Mouse (Mus musculus) hindbrain, embryonic 10.5 days (tissue): ENCODE measurements around the gene Nckap5. TPM values are rescaled to one million over a fixed set of nuclear protein-coding genes. Genes with fewer than 3 reads are reported as not detected.

Experiments used
- DNase-seq: peaks from one replicate; pipeline ENCODE4 v3.0.0-alpha.2; 2017; ENCODE audit warnings: low spot score
- H3K27ac ChIP-seq: fragments of 300-500 bp; sonication (generic); 2 replicates; pipeline ENCODE4 v1.5.1; 2016; ENCODE audit warnings: mild to moderate bottlenecking, moderate library complexity
- H3K27me3 ChIP-seq: fragments of 300-500 bp; sonication (generic); 2 replicates; pipeline ENCODE4 v1.6.1; 2016; ENCODE audit warnings: mild to moderate bottlenecking; ENCODE audit not compliant: poor library complexity, insufficient read depth, severe bottlenecking
- H3K36me3 ChIP-seq: fragments of 300-500 bp; sonication (generic); 2 replicates; pipeline ENCODE4 v1.6.1; 2016; ENCODE audit warnings: mild to moderate bottlenecking, moderate library complexity
- H3K4me1 ChIP-seq: fragments of 300-500 bp; sonication (generic); replicated peaks from 2 replicates; pipeline ENCODE4 v1.6.1; 2016; ENCODE audit warnings: mild to moderate bottlenecking
- H3K4me3 ChIP-seq: fragments of 300-500 bp; sonication (generic); 2 replicates; pipeline ENCODE4 v1.5.1; 2016; ENCODE audit warnings: mild to moderate bottlenecking, moderate library complexity
- H3K9me3 ChIP-seq: fragments of 300-500 bp; sonication (generic); 2 replicates; pipeline ENCODE4 v1.6.1; 2016; ENCODE audit warnings: mild to moderate bottlenecking, moderate library complexity
- WGBS: fragments of 180-500 bp; shearing (Covaris S2); methylation state at CpG from one replicate; pipeline ENCODE4 v1.1.7; 2016; 5-methylcytosine and 5-hydroxymethylcytosine counted together
- polyA plus RNA-seq: library from polyadenylated mRNA; unstranded; fragments of >200 nt; fragmentation: Nextera tagmentation; extraction: Ambion mirVana; gene quantifications from 2 replicates; pipeline ENCODE4 v1.2.1, GENCODE M21; 2016

Nckap5 gene
- polyA plus RNA-seq, 1 experiment from 2014 or later = 20.8 TPM

GRCm38 (mm10) chr1:126454504-126455173, 376.0 kb downstream of the Nckap5 start:
- no peak for DNase-seq
- no peak overlapping the region for H3K27ac ChIP-seq
- 59% methylated on average over 9 of the region's 9 CpGs for WGBS

DNA sequence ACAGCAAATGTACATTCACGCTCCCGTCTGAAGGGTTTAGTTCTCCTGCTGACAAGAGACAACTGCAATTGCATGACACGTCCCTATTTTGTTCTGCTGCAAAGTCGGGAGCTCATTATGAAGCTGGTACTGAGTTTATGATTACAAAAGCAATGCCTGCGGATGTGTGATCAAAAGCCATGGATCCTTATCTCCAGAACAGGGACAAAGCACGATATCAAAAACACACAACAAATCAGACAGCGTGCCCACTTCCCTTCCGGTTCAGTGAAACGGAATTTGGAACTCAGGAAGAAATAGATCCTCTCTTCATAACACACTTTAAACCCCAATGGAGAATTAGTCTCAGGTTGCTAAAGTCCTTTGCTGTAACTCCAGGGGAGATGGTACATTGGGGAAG, 379.1 kb downstream of the Nckap5 start:
- Histone ChIP-seq H3K36me3 (no peaks in the 10 kb centered on the region), H3K27me3 (no peaks in the 10 kb centered on the region), H3K4me3 (no peak overlapping the region), H3K27ac (no peak overlapping the region), H3K9me3 (no peaks in the 10 kb centered on the region), H3K4me1 (0 out of 2 replicates have a peak, but pooled peaks cover 3% of the 10 kb centered on the region)
- 87% methylated on average over 9 of the region's 9 CpGs for WGBS
- DNase-seq = no peak

More at GRCm38 (mm10) chr1:126454504-126455173, 376.0 kb downstream of the Nckap5 start:
- Histone ChIP-seq H3K9me3 (no peaks in the 10 kb centered on the region), H3K27me3 (no peaks in the 10 kb centered on the region), H3K4me1 (peaks cover 12% of the 10 kb centered on the region), H3K4me3 (no peak overlapping the region), H3K36me3 (no peaks in the 10 kb centered on the region)

GRCm38 (mm10) chr1:126449424-126449823, 381.2 kb downstream of the Nckap5 start:
- H3K27ac ChIP-seq = no peak overlapping the region
- no peaks in the 10 kb centered on the region for H3K36me3 ChIP-seq
- H3K9me3 ChIP-seq = no peaks in the 10 kb centered on the region
- no peak for DNase-seq
- WGBS = 57% methylated on average over 2 of the region's 2 CpGs
- H3K4me1 ChIP-seq = no peaks in the 10 kb centered on the region
- no peaks in the 10 kb centered on the region for H3K27me3 ChIP-seq
- no peak overlapping the region for H3K4me3 ChIP-seq

DNA sequence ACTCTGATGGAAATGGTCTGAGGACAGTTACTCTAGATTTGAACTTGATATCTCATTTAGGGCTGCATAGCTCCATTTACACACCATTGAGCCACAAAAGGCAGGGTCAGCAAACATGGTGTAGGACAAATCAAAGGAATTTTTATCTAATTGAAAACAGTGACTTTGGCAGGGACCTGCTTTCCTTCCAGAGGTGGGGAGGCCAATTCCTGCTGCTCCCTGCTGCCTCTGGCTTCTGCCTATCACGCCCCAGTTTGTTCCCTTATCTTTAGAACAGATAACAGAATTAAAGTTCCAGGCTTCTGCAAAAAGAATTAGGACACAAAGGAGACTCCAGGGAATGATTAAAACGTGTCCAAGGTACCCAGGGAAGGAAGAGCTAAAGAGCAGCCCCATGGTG, 386.7 kb downstream of the Nckap5 start:
- no peaks in the 10 kb centered on the region for H3K9me3 ChIP-seq
- WGBS = 55% methylated on average over 2 of the region's 2 CpGs
- no peaks in the 10 kb centered on the region for H3K4me1 ChIP-seq
- DNase-seq = no peak
- H3K4me3 ChIP-seq = no peak overlapping the region
- H3K36me3 ChIP-seq = 0 out of 2 replicates have a peak, but pooled peaks cover 3% of the 10 kb centered on the region
- no peak overlapping the region for H3K27ac ChIP-seq
- H3K27me3 ChIP-seq = no peaks in the 10 kb centered on the region

GRCm38 (mm10) chr1:126442723-126443122, 387.9 kb downstream of the Nckap5 start:
- 86% methylated on average over 1 of the region's 1 CpGs for WGBS
- no peak overlapping the region for H3K4me3 ChIP-seq
- H3K9me3 ChIP-seq = no peaks in the 10 kb centered on the region
- no peaks in the 10 kb centered on the region for H3K4me1 ChIP-seq
- no peaks in the 10 kb centered on the region for H3K27me3 ChIP-seq
- H3K36me3 ChIP-seq = 0 out of 2 replicates have a peak, but pooled peaks cover 3% of the 10 kb centered on the region
- DNase-seq = no peak
- no peak overlapping the region for H3K27ac ChIP-seq

DNA sequence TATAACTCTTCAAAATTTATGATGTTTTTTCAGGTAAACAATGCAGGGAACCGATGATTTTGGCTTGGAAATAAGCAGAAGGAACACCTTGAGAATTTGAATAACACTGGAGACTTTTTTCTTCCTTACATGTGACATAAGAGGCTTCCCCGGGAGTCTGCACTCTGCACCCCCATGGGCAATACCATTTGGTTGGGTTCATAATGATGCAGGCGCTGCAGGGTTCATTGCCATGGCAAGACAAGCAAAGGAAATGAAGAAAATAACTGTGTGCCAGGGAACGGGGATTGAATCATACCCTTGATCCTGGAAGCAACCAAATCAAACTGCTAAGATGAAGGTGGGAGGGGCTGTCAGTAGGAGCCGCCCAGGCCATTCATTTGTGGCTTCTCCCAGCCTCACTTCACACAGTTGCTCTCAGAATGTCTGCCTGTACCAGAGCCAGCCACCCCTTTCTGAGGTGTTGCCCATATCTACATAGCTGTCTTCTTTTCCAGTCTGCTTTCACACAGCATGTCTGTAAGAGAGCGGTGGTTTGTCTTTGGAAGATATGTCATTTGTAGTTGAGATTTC, 392.5 kb downstream of the Nckap5 start:
- H3K27me3 ChIP-seq = no peaks in the 10 kb centered on the region
- no peaks in the 10 kb centered on the region for H3K9me3 ChIP-seq
- H3K4me3 ChIP-seq = no peak overlapping the region
- no peak overlapping the region for H3K27ac ChIP-seq
- no peak for DNase-seq
- 78% methylated on average over 6 of the region's 6 CpGs for WGBS
- no peaks in the 10 kb centered on the region for H3K36me3 ChIP-seq
- no peaks in the 10 kb centered on the region for H3K4me1 ChIP-seq

DNA sequence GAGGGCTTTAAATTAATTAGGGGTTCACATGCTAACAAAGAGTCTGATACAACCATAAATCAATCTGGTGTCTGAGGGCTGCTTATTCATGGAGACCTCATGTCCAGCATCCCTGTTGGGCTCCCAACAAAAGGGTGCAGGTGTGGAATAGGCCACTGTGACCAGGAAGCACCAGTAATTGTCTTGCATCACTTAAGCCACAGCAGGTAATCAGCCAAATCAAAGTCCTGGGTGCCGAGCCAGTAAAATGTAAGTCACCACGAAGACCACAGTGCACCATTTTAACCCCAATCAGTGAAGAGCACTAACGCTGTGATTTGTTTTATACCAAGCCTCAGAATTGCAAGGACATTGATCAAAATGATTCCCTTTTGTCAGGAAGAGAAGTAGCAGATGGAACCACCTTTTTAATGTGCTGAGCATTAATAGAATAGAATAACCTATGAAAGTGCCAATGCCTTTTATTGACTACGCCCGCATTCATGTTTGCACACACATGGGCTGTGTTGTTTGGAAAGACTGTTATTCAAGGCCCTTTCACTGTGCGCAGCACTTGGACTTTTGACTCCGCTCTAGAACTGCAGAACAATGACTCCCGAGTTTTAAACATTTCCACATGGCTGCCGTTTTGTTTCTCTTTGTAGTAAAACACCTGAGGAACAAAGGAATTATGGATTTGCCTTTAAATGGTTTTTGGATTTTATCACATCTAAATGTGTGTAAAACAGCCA, 393.5 kb downstream of the Nckap5 start:
- Histone ChIP-seq H3K27ac (no peak overlapping the region), H3K9me3 (no peaks in the 10 kb centered on the region), H3K4me1 (no peaks in the 10 kb centered on the region), H3K4me3 (no peak overlapping the region), H3K27me3 (no peaks in the 10 kb centered on the region), H3K36me3 (no peaks in the 10 kb centered on the region)
- 73% methylated on average over 9 of the region's 9 CpGs for WGBS
- no peak for DNase-seq

- DNase-seq = no peak
- Histone ChIP-seq H3K27ac (no peak overlapping the region), H3K4me1 (no peaks in the 10 kb centered on the region), H3K36me3 (peaks cover 12% of the 10 kb centered on the region; the same call in 1 of the 2 replicates), H3K9me3 (no peaks in the 10 kb centered on the region), H3K27me3 (no peaks in the 10 kb centered on the region), H3K4me3 (no peak overlapping the region)
- WGBS = 89% methylated on average over 4 of the region's 4 CpGs
Measured at GRCm38 (mm10) chr1:126432285-126432684, 398.3 kb downstream of the Nckap5 start.

DNA sequence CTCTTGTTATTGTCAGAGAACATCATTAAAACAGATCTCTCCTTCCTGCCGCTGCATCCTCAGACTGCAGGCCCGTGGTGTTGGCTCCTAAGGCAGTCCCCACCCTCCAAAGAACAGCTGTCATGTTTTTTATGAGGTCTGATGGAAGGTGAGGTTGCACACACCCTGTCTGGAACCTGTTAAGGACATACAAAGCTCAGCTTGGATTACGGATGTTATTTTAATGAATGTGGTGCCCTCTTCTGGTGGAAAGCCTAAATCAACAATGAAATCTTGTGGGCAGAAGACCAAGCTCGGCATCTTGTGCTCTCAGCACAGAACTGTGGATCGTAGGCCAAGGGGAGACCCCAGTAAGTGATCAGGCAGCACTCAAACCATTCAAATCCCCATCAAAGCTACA, 399.0 kb downstream of the Nckap5 start:
- Histone ChIP-seq H3K9me3 (no peaks in the 10 kb centered on the region), H3K4me1 (no peaks in the 10 kb centered on the region), H3K36me3 (peaks cover 12% of the 10 kb centered on the region; the same call in 1 of the 2 replicates), H3K27me3 (no peaks in the 10 kb centered on the region), H3K27ac (no peak overlapping the region), H3K4me3 (no peak overlapping the region)
- WGBS = 48% methylated on average over 5 of the region's 5 CpGs
- DNase-seq = peak; percentile 42

DNA sequence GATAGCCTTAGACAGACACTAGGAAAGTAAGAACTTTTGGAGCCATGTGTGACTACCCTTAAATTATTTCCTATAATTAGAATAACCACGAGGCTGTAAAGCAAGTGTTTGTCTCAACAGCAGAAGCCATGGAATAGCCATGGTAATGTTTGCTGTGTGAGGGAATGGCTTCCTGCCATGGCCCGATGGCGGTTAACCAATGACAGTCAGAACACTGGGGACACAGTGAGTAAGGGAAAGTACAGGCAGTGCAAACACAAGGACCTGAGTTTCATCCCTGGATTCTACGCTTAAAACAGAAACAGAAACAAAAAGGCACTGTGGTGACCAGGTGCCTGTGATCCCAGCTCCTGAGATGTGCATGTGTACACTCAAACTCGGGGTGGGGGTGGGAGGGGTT, 419.2 kb downstream of the Nckap5 start:
- WGBS = 90% methylated on average over 5 of the region's 5 CpGs
- no peaks in the 10 kb centered on the region for H3K27me3 ChIP-seq

DNA sequence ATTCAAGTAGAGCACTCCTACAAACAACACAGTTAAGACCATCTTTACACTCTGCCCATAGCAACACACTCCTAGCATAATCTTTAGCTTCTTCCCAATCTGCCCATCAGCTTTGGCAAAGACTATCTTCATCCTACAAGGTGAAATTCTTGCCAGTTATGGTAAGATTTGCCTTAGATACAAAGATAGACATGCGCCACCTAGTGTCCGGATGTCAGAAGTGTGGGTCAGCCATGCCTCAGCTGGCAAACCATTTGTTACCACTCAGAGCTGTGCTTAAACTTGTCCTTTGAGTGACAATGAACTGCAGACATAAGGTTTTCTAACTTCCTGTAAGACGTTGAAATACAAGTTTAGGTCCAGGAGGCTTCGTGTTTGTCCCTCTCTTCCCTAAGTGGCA, 422.7 kb downstream of the Nckap5 start:
- Histone ChIP-seq H3K36me3 (no peaks in the 10 kb centered on the region), H3K27ac (no peak overlapping the region), H3K4me3 (no peak overlapping the region), H3K27me3 (no peaks in the 10 kb centered on the region), H3K9me3 (no peaks in the 10 kb centered on the region), H3K4me1 (peaks cover 3% of the 10 kb centered on the region; the same call in 1 of the 2 replicates)
- WGBS = 17% methylated on average over 4 of the region's 4 CpGs
- DNase-seq = peak; percentile 47

More for the DNA sequence above, 419.2 kb downstream of the Nckap5 start:
- no peak for DNase-seq
- Histone ChIP-seq H3K4me3 (no peak overlapping the region), H3K9me3 (no peaks in the 10 kb centered on the region), H3K36me3 (no peaks in the 10 kb centered on the region), H3K4me1 (no peaks in the 10 kb centered on the region), H3K27ac (no peak overlapping the region)

- H3K4me1 ChIP-seq = peaks cover 3% of the 10 kb centered on the region; the same call in 1 of the 2 replicates
- no peak for DNase-seq
- H3K4me3 ChIP-seq = no peak overlapping the region
- no peaks in the 10 kb centered on the region for H3K27me3 ChIP-seq
- no peaks in the 10 kb centered on the region for H3K9me3 ChIP-seq
- H3K36me3 ChIP-seq = no peaks in the 10 kb centered on the region
- H3K27ac ChIP-seq = no peak overlapping the region
- WGBS = 77% methylated on average over 2 of the region's 2 CpGs
Measured at GRCm38 (mm10) chr1:126405543-126405942, 425.1 kb downstream of the Nckap5 start.

GRCm38 (mm10) chr1:126403970-126404369, 426.6 kb downstream of the Nckap5 start:
- H3K9me3 ChIP-seq = no peaks in the 10 kb centered on the region
- no peak overlapping the region for H3K27ac ChIP-seq
- no peaks in the 10 kb centered on the region for H3K27me3 ChIP-seq
- no peak overlapping the region for H3K4me3 ChIP-seq
- DNase-seq = no peak
- no peaks in the 10 kb centered on the region for H3K36me3 ChIP-seq
- peaks cover 3% of the 10 kb centered on the region; the same call in 1 of the 2 replicates for H3K4me1 ChIP-seq
